Mouse (Mus musculus): ENCODE data around the gene Tcf12. TPM values are rescaled to one million over a fixed set of nuclear protein-coding genes. Genes with fewer than 3 reads are reported as not detected.

Tcf12 gene
- polyA plus RNA-seq (2015; fragmentation: Nextera tagmentation; extraction: Ambion mirVana) = 8.4 and 9.5 TPM in 2 replicates

DNA sequence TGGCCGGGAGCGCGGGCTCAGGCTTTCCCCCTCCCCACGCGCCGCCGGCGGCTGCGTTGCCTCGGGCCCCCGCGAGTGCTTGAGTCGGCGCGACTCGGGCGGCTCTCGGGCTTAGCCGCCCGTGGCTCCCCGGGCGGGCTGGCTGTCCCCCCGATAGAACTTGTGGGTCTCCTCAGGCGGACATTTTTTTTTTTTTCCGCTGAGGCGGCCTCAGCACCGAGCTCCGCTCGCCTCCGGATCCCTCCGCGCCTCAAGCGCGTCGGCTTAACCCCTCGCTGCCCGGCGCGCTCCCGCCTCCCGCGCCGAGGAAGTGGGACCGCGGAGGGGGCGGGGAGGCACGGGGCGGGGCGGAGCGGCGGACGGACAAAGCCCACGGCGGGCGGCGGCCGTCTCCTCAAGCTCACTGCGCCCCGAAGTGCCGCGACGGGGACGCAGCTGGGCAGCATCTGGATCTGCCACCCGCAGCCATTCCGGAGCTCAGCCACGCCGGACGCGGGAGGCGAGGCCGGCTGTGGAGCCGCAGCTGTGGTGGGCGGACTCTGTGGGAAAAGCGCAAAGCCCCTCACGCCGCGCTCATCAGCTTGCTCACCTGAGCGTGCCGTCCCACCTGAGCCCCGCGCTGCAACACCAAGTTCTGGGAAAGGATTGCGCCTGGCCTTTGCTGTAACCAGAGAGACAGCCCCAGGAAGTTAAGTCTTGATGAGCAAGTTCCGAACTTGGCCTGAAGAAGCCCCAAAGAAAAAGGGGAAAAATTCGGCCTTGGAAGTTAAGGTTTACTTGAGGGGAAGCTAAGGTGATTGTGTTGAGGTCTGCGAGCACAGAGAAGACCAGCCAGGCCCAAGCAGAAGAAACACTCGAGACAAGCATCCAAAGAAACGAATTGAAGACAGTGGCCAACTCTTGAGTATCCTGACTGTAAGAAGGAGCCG, at the start of gene Tcf12:
Tcf12 (minus strand) TSS at position 250 of the 929 bp plus-strand sequence.
- no peaks in the 10 kb centered on the region for H3K9me3 ChIP-seq (replicated peaks)
- peak within 1 kb of the TSS; percentile 96 for H3K4me2 ChIP-seq
- peak; percentile 81 for ATAC-seq (ENCODE audit: insufficient read depth)
- peaks cover 21% of the 10 kb centered on the region for H3K4me1 ChIP-seq (replicated peaks)
- peaks cover 13% of the 10 kb centered on the region for H3K27me3 ChIP-seq
- H3K4me3 ChIP-seq (replicated peaks) = peak within 1 kb of the TSS; percentile 98
- H3K27ac ChIP-seq (replicated peaks) = peak within 1 kb of the TSS; percentile 84
- peak within 1 kb of the TSS; percentile 96 for H3K9ac ChIP-seq
- 2% methylated on average over 88 of the region's 88 CpGs for WGBS (ENCODE audit: insufficient replicate concordance)
- peaks cover 4% of the 10 kb centered on the region; the same call in 1 of the 2 replicates for H3K36me3 ChIP-seq (replicated peaks)

DNA sequence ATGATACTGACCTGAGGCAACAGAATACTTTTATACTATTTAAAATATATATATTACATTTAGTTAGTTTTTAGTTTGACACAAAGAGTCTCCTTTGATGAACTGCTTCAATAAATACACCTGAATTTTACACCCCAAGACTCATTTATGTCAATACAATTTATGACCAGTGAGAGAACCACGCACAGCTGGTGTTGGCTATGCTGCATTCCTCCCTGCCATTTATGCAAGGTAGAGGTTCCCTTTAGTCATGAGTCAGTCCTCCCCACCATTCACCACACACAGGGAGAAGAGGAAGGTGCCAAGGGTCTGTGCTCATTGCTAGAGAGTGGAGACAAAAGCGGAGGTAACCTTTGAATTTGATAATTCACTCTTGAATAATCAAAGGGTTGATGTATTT, 46.7 kb upstream of the Tcf12 start:
- Histone ChIP-seq H3K4me3 (replicated peaks) (no peak overlapping the region), H3K36me3 (replicated peaks) (no peaks in the 10 kb centered on the region), H3K9ac (no peak overlapping the region), H3K27ac (replicated peaks) (no peak overlapping the region), H3K4me2 (no peak overlapping the region), H3K9me3 (replicated peaks) (no peaks in the 10 kb centered on the region), H3K4me1 (replicated peaks) (no peaks in the 10 kb centered on the region), H3K27me3 (peaks cover 28% of the 10 kb centered on the region)
- WGBS (ENCODE audit: insufficient replicate concordance) = 60% methylated on average over 2 of the region's 2 CpGs
- no peak for ATAC-seq (ENCODE audit: insufficient read depth)

GRCm38 (mm10) chr9:72157091-72157490, 45.4 kb upstream of the Tcf12 start:
- WGBS (ENCODE audit: insufficient replicate concordance) = 51% methylated on average over 1 of the region's 1 CpGs
- H3K4me3 ChIP-seq (replicated peaks) = no peak overlapping the region
- H3K27ac ChIP-seq (replicated peaks) = no peak overlapping the region
- H3K9ac ChIP-seq = no peak overlapping the region
- H3K36me3 ChIP-seq (replicated peaks) = no peaks in the 10 kb centered on the region
- peaks cover 28% of the 10 kb centered on the region for H3K27me3 ChIP-seq
- no peaks in the 10 kb centered on the region for H3K9me3 ChIP-seq (replicated peaks)
- H3K4me2 ChIP-seq = no peak overlapping the region
- ATAC-seq (ENCODE audit: insufficient read depth) = no peak
- H3K4me1 ChIP-seq (replicated peaks) = no peaks in the 10 kb centered on the region

- H3K27ac ChIP-seq (replicated peaks) = no peak overlapping the region
- ATAC-seq (ENCODE audit: insufficient read depth) = no peak
- peaks cover 28% of the 10 kb centered on the region for H3K27me3 ChIP-seq
- H3K4me1 ChIP-seq (replicated peaks) = no peaks in the 10 kb centered on the region
- peak overlapping the region; percentile 29 for H3K4me2 ChIP-seq
- no peak overlapping the region for H3K9ac ChIP-seq
- H3K9me3 ChIP-seq (replicated peaks) = no peaks in the 10 kb centered on the region
- H3K4me3 ChIP-seq (replicated peaks) = no peak overlapping the region
- WGBS (ENCODE audit: insufficient replicate concordance) = 24% methylated on average over 21 of the region's 21 CpGs
- no peaks in the 10 kb centered on the region for H3K36me3 ChIP-seq (replicated peaks)
Observed at GRCm38 (mm10) chr9:72155250-72156138, 43.8 kb upstream of the Tcf12 start.

DNA sequence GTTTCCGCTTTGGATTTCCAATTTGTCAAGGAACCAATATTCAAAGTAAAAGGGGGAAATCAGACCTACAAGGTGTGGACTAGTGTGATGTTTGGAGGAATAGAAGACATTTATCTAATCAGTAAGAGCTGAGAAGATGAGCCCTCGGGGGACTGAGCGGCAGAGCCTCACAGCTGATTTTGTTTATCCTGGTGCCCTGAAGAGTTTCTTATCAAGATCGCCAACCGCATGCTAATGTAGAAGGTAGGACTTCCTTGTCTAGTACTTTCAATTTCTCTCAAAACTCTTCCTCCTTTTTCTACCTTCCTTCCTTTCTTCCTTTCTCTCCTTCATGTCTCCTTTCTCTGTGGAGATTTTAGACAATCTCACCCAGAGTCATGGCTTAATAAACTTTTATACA, 32.5 kb upstream of the Tcf12 start:
- Histone ChIP-seq H3K4me1 (replicated peaks) (peaks cover 4% of the 10 kb centered on the region; the same call in 1 of the 2 replicates), H3K4me2 (no peak overlapping the region; the same call in 1 of the 2 replicates), H3K4me3 (replicated peaks) (no peak overlapping the region), H3K9me3 (replicated peaks) (no peaks in the 10 kb centered on the region), H3K27ac (replicated peaks) (no peak overlapping the region), H3K27me3 (no peaks in the 10 kb centered on the region), H3K36me3 (replicated peaks) (no peaks in the 10 kb centered on the region), H3K9ac (no peak overlapping the region)
- no peak for ATAC-seq (ENCODE audit: insufficient read depth)
- 42% methylated on average over 5 of the region's 5 CpGs for WGBS (ENCODE audit: insufficient replicate concordance)

GRCm38 (mm10) chr9:72137899-72138298, 26.2 kb upstream of the Tcf12 start:
- H3K27ac ChIP-seq (replicated peaks) = no peak overlapping the region
- H3K4me3 ChIP-seq (replicated peaks) = no peak overlapping the region
- ATAC-seq (ENCODE audit: insufficient read depth) = no peak
- no peak overlapping the region for H3K4me2 ChIP-seq
- no peaks in the 10 kb centered on the region for H3K36me3 ChIP-seq (replicated peaks)
- no peaks in the 10 kb centered on the region for H3K9me3 ChIP-seq (replicated peaks)
- peaks cover 10% of the 10 kb centered on the region for H3K4me1 ChIP-seq (replicated peaks)
- H3K27me3 ChIP-seq = no peaks in the 10 kb centered on the region
- no peak overlapping the region for H3K9ac ChIP-seq

DNA sequence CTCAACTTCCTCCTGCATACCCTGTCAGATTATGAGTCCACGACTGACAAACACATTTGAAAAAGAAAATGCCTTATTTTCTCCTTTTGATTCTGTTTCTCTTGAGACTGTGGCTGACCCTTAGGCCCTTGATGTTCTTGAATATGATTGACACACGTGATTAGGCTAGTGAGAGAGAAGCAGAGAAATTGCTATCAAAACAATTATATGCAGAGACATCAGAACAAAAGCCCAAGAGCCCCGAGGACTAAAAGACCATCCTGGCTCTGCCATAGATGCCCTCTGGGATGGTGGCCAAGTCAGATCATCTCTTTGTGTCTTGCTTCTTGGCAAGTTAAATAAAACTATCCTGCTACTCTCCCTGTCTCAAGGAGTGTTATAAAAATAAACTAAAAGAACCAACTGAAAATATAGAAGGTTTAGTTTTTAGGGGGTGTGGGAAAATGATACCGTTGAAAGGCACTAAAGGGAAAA, 22.1 kb upstream of the Tcf12 start:
- ATAC-seq (ENCODE audit: insufficient read depth) = no peak
- Histone ChIP-seq H3K4me1 (replicated peaks) (peaks cover 20% of the 10 kb centered on the region), H3K36me3 (replicated peaks) (no peaks in the 10 kb centered on the region), H3K4me2 (peak overlapping the region; percentile 98), H3K27ac (replicated peaks) (peak overlapping the region; percentile 81), H3K27me3 (no peaks in the 10 kb centered on the region), H3K4me3 (replicated peaks) (peak overlapping the region; percentile 80), H3K9ac (peak overlapping the region; percentile 79; the same call in 1 of the 2 replicates), H3K9me3 (replicated peaks) (no peaks in the 10 kb centered on the region)
- WGBS (ENCODE audit: insufficient replicate concordance) = 31% methylated on average over 4 of the region's 4 CpGs

- peak overlapping the region; percentile 80 for H3K4me3 ChIP-seq (replicated peaks)
- no peaks in the 10 kb centered on the region for H3K27me3 ChIP-seq
- ATAC-seq (ENCODE audit: insufficient read depth) = peak; percentile 93
- H3K4me2 ChIP-seq = peak overlapping the region; percentile 98
- peak overlapping the region; percentile 79 for H3K9ac ChIP-seq
- H3K9me3 ChIP-seq (replicated peaks) = no peaks in the 10 kb centered on the region
- H3K36me3 ChIP-seq (replicated peaks) = no peaks in the 10 kb centered on the region
- peaks cover 20% of the 10 kb centered on the region for H3K4me1 ChIP-seq (replicated peaks)
- WGBS (ENCODE audit: insufficient replicate concordance) = under 1% methylated on average over 56 of the region's 56 CpGs
- peak overlapping the region; percentile 81 for H3K27ac ChIP-seq (replicated peaks)
Observed at GRCm38 (mm10) chr9:72133089-72133771, 21.6 kb upstream of the Tcf12 start.

DNA sequence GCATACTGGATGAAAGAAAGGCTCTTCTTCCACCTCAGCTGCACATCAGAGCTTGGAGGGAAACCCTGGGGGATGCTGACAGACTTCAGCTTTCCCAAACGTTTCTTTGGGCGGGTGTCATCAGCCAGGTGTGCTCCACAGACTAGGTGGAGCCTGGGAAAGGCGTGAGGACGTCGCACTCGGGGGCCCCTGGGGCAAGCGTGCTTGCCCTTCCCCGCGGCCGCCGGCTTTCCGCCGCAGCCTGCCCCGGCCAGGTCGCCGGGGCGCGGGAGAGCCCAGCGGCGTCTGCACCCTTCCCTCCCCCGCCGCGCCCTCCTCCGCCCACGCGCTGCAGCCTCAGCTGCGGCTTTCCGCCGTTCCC, 21.0 kb upstream of the Tcf12 start:
- H3K27me3 ChIP-seq = no peaks in the 10 kb centered on the region
- peak overlapping the region; percentile 98 for H3K4me2 ChIP-seq
- no peaks in the 10 kb centered on the region for H3K36me3 ChIP-seq (replicated peaks)
- peak overlapping the region; percentile 79 for H3K9ac ChIP-seq
- H3K4me1 ChIP-seq (replicated peaks) = peaks cover 20% of the 10 kb centered on the region
- no peaks in the 10 kb centered on the region for H3K9me3 ChIP-seq (replicated peaks)
- H3K4me3 ChIP-seq (replicated peaks) = peak overlapping the region; percentile 80
- WGBS (ENCODE audit: insufficient replicate concordance) = under 1% methylated on average over 29 of the region's 29 CpGs
- ATAC-seq (ENCODE audit: insufficient read depth) = no peak; the same call in 1 of the 2 replicates
- peak overlapping the region; percentile 81 for H3K27ac ChIP-seq (replicated peaks)

GRCm38 (mm10) chr9:72129884-72130283, 18.2 kb upstream of the Tcf12 start:
- no peak overlapping the region for H3K4me2 ChIP-seq
- H3K4me3 ChIP-seq (replicated peaks) = no peak overlapping the region
- peaks cover 20% of the 10 kb centered on the region for H3K4me1 ChIP-seq (replicated peaks)
- no peaks in the 10 kb centered on the region for H3K27me3 ChIP-seq
- H3K27ac ChIP-seq (replicated peaks) = no peak overlapping the region
- 55% methylated on average over 4 of the region's 4 CpGs for WGBS (ENCODE audit: insufficient replicate concordance)
- no peaks in the 10 kb centered on the region for H3K9me3 ChIP-seq (replicated peaks)
- no peak overlapping the region for H3K9ac ChIP-seq
- H3K36me3 ChIP-seq (replicated peaks) = no peaks in the 10 kb centered on the region
- ATAC-seq (ENCODE audit: insufficient read depth) = no peak
